Mouse (Mus musculus) heart, adult 2 months (tissue): ENCODE data around the gene Morn3.

Source experiments
- CTCF ChIP-seq: fragments of 200-600 bp; IDR thresholded peaks from 2 replicates; pipeline ENCODE4 v1.8.1; 2022; ENCODE audit warnings: antibody characterized with exemption, mild to moderate bottlenecking, moderate library complexity
- EP300 ChIP-seq: fragments of 200-500 bp; IDR thresholded peaks from 2 replicates; pipeline ENCODE4 v1.6.1; 2011; ENCODE audit warnings: low read depth, low read length, control low read depth; ENCODE audit not compliant: insufficient read depth
- POLR2A ChIP-seq: fragments of 200-500 bp; IDR thresholded peaks from 2 replicates; pipeline ENCODE4 v1.6.1; 2011; ENCODE audit warnings: mild to moderate bottlenecking, low read depth, low read length, control low read depth; ENCODE audit not compliant: insufficient read depth

DNA sequence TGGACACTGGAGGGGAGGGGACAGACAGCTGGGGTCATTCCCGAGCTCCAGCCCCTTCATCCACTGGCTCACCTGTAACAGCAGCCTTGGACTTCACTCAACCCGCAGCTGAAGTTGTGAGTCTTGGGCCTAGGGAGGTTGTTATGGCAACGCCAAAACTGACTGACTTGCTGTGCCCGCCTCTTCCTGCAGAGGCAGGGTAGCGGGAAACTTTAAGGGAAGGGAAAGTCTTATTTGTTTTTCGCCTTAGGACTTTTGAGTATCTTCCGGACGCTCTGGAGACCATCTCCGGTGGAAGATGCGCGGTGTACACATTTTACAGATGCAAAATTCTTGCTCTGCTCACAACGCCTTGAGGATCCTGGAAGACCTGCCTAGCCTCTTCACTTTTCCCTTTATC, 2.5 kb upstream of the Morn3 start:
- TF ChIP-seq CTCF = peak; percentile 18; the same call in 1 of the 2 replicates
- no peak for TF ChIP-seq POLR2A
- no peak for TF ChIP-seq EP300
